Mouse (Mus musculus): ENCODE measurements around the gene Tbc1d22a. TPM values are rescaled to one million over a fixed set of nuclear protein-coding genes. Genes with fewer than 3 reads are reported as not detected.
A peak's percentile ranks its signal among the peaks of the same experiment; 100 is the strongest.
"Not testable (repeated sequence)": the region's sequence is repeated elsewhere in the genome, so short reads cannot be mapped to it uniquely, and the experiment has no call there.

Tbc1d22a gene
- polyA plus RNA-seq, 1 experiment from 2014 or later = 13.8 TPM

DNA sequence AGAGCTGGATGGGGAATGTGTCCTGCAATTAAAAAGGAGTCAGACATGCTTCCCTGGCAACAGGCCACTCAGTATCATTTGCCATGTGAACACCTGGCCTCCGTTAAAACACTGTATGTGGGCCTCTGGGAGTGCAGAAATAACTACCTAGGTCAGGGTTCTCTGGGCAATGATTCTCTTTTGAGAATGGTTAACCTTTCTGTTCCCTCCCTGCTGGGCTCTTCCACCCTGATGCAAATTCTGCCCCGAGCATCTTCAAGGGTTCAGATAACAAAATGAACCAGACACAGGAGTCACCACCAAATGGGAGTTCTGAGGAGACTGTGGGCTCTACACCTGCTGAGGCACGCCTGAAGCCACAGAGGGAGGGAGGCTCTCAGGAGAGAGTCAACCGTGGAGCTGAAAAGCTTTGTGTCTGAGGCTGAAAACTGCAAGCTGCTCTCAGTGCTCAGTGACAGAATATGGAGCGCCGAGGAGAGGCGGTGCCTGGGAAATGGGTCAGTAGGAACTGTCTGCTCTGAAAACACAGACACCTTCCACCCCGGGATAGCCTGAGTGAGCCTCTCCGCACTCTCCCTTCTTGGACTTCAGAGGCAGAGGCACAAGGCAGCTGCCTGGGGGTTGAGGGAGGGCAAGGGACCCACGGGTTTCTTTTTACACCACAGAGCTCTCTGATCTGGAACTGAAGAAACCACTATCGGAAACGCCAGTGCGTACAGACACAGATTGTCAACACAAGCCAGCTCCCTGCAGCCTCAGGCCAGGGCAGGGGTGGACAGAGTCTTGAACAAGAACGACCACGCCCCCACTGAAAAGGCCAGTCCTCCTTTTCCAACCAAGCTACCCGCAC is 40.9 kb upstream of the Tbc1d22a start:
- Histone ChIP-seq H3K36me3 (no peaks in the 10 kb centered on the region), H3K4me3 (replicated peaks) (no peak overlapping the region), H3K27me3 (no peaks in the 10 kb centered on the region), H3K4me1 (peaks cover 68% of the 10 kb centered on the region), H3K27ac (peak overlapping the region; percentile 66), H3K9me3 (replicated peaks) (no peaks in the 10 kb centered on the region), H3K9ac (no peak overlapping the region), H3K4me2 (peak overlapping the region; percentile 42)
- WGBS = 25% methylated on average over 16 of the region's 16 CpGs
- ATAC-seq (replicated peaks; ENCODE audit: low FRiP score) = 0 out of 2 replicates have a peak, but pooled peaks have one; percentile 27

GRCm38 (mm10) chr15:86175253-86176050 is 38.8 kb upstream of the Tbc1d22a start:
- Histone ChIP-seq H3K27ac (no peak overlapping the region), H3K36me3 (no peaks in the 10 kb centered on the region), H3K9me3 (replicated peaks) (no peaks in the 10 kb centered on the region), H3K27me3 (no peaks in the 10 kb centered on the region), H3K4me3 (replicated peaks) (no peak overlapping the region), H3K4me1 (peaks cover 51% of the 10 kb centered on the region), H3K4me2 (no peak overlapping the region), H3K9ac (no peak overlapping the region)
- 80% methylated on average over 3 of the region's 3 CpGs for WGBS
- no peak for ATAC-seq (replicated peaks; ENCODE audit: low FRiP score)

- 68% methylated on average over 10 of the region's 10 CpGs for WGBS
- ATAC-seq (replicated peaks; ENCODE audit: low FRiP score) = no peak
- peaks cover 44% of the 10 kb centered on the region for H3K4me1 ChIP-seq
- H3K4me2 ChIP-seq = no peak overlapping the region
- no peak overlapping the region for H3K4me3 ChIP-seq (replicated peaks)
- no peaks in the 10 kb centered on the region for H3K27me3 ChIP-seq
- H3K36me3 ChIP-seq = no peaks in the 10 kb centered on the region
- H3K27ac ChIP-seq = no peak overlapping the region
- no peaks in the 10 kb centered on the region for H3K9me3 ChIP-seq (replicated peaks)
- H3K9ac ChIP-seq = no peak overlapping the region
These were observed 38.1 kb upstream of the Tbc1d22a start for GRCm38 (mm10) chr15:86176166-86176565.

DNA sequence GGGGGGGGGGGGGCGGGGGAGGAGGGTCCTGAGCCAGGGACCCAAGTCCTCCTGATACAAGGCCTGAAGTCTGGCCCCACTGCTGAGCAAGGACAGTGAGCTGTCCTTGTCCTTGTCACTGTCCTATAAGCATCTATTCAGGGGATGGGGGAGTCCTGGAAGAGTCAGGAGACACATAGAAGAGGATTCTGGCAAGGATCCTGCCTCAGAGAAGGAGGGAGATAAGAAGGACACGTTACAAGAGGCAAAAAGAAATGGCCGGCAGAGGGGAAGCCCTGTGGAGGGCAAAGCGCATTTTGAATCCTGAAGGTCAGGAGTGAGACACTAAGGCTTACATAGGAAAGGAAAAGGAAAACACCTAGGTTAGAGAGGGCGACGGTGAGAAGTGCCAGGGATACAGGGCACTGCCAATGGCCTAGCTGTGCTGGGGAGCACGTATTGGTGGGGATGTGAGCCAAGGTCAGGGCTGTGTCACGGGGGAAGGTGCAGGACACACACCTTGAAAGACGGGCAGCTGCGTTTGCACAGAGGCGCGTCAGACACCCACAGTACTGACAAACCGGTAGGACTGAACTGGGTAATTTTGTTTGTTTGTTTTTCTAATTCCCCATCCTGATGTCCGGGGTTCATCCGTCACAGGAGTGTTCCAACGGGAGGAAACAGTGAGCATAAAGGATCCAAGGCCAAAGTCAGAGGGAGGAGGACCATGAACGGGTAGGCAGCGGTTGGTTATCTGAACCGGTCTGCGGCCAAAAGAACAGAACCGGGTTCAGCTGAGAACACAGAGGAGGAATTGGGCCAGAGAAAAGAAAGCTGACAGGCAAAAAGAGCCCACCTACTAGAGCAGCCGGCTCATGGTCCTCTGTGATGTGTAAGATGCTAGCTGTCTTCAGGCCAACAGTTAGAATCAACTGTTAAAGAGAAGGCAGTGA is 37.2 kb upstream of the Tbc1d22a start:
- WGBS = 68% methylated on average over 22 of the region's 22 CpGs
- Histone ChIP-seq H3K36me3 (no peaks in the 10 kb centered on the region), H3K9ac (no peak overlapping the region), H3K27ac (no peak overlapping the region), H3K4me3 (replicated peaks) (no peak overlapping the region), H3K9me3 (replicated peaks) (no peaks in the 10 kb centered on the region), H3K27me3 (no peaks in the 10 kb centered on the region), H3K4me1 (peaks cover 43% of the 10 kb centered on the region), H3K4me2 (no peak overlapping the region)
- no peak for ATAC-seq (replicated peaks; ENCODE audit: low FRiP score)

GRCm38 (mm10) chr15:86177703-86178251 is 36.5 kb upstream of the Tbc1d22a start:
- not testable (repeated sequence) for H3K27me3 ChIP-seq; H3K36me3 ChIP-seq; ATAC-seq (replicated peaks; ENCODE audit: low FRiP score); H3K4me2 ChIP-seq; H3K27ac ChIP-seq; H3K4me3 ChIP-seq (replicated peaks); H3K9ac ChIP-seq; H3K9me3 ChIP-seq (replicated peaks)
- 90% methylated on average over 2 of the region's 2 CpGs for WGBS
- H3K4me1 ChIP-seq = peaks cover 43% of the 10 kb centered on the region

DNA sequence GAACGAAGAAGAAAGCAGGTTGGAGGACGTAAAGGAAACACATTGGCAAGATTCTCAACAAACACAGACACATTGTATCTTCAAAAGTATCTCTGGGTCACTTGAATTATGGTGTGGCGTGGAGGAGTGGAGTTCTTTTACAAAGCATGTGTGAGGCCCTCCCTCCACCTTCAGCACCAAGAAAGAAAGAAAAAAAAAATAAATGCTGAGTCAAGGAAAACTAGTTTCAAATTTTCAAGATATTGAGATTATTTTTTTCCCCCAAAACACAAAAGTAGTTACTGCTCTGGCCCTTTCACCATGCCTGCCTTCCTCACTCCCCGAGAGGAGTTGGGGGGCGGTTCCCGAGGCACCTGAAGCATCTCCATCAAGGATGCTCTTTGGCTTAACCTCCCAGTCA is 35.7 kb upstream of the Tbc1d22a start:
- no peak for ATAC-seq (replicated peaks; ENCODE audit: low FRiP score)
- no peaks in the 10 kb centered on the region for H3K36me3 ChIP-seq
- 78% methylated on average over 6 of the region's 6 CpGs for WGBS
- H3K27ac ChIP-seq = no peak overlapping the region
- peaks cover 37% of the 10 kb centered on the region for H3K4me1 ChIP-seq
- H3K27me3 ChIP-seq = no peaks in the 10 kb centered on the region
- no peak overlapping the region for H3K4me2 ChIP-seq
- no peak overlapping the region for H3K4me3 ChIP-seq (replicated peaks)
- H3K9me3 ChIP-seq (replicated peaks) = no peaks in the 10 kb centered on the region
- H3K9ac ChIP-seq = no peak overlapping the region

DNA sequence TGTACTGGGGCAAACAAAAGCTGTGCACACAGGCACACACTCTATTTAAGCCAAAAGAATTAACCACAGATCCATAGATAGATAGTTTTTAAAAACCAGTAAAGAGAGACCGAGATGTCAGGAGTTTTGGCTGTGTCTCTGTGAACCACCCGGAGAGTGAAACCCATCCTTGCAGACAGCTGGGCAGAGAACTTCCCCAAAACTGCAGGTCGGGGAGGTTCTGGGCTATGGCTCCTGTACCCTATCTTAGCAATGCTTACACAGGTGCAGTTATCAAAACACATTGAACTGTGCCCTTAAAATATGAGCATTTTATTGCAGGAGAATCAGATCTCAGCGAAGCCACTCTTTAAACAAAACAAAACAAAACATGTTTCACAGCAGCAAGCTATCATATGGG is 33.8 kb upstream of the Tbc1d22a start:
- no peaks in the 10 kb centered on the region for H3K9me3 ChIP-seq (replicated peaks)
- H3K4me3 ChIP-seq (replicated peaks) = no peak overlapping the region
- no peaks in the 10 kb centered on the region for H3K36me3 ChIP-seq
- H3K4me2 ChIP-seq = no peak overlapping the region
- no peak overlapping the region for H3K9ac ChIP-seq
- peaks cover 35% of the 10 kb centered on the region for H3K4me1 ChIP-seq
- H3K27ac ChIP-seq = no peak overlapping the region
- WGBS = 61% methylated on average over 4 of the region's 4 CpGs
- ATAC-seq (replicated peaks; ENCODE audit: low FRiP score) = no peak
- no peaks in the 10 kb centered on the region for H3K27me3 ChIP-seq

DNA sequence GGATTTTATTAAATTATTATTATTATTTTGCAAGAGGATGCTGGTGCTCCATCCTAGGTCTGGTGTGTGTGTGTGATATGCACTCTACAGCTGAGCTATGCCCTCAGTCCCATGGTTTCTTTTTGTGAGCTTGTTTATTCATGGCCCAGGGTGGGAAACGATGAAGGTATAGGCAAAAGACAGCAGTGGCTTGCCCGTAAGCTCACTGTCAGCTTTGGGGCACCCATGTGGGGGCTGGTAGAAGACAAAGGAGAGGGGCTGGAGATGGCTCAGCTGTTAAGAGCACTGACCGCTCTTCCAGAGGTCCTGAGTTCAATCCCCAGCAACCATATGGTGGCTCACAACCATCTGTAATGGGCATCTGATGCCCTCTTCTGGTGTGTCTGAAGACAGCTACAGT is 32.9 kb upstream of the Tbc1d22a start:
- not testable (repeated sequence) for H3K9me3 ChIP-seq (replicated peaks); H3K9ac ChIP-seq; H3K27me3 ChIP-seq; H3K36me3 ChIP-seq; H3K4me3 ChIP-seq (replicated peaks); H3K27ac ChIP-seq; H3K4me2 ChIP-seq; ATAC-seq (replicated peaks; ENCODE audit: low FRiP score)
- WGBS = 89% methylated on average over 3 of the region's 3 CpGs
- H3K4me1 ChIP-seq = peaks cover 40% of the 10 kb centered on the region

GRCm38 (mm10) chr15:86181941-86182439 is 32.3 kb upstream of the Tbc1d22a start:
- Histone ChIP-seq H3K27me3 (peaks cover 7% of the 10 kb centered on the region; the same call in 1 of the 2 replicates), H3K4me3 (replicated peaks) (no peak overlapping the region), H3K4me2 (peak overlapping the region; percentile 19; the same call in 1 of the 2 replicates), H3K36me3 (no peaks in the 10 kb centered on the region), H3K4me1 (peaks cover 44% of the 10 kb centered on the region), H3K27ac (peak overlapping the region; percentile 23; the same call in 1 of the 2 replicates), H3K9me3 (replicated peaks) (no peaks in the 10 kb centered on the region), H3K9ac (no peak overlapping the region)
- no peak for ATAC-seq (replicated peaks; ENCODE audit: low FRiP score)
- 45% methylated on average over 11 of the region's 11 CpGs for WGBS

- H3K9ac ChIP-seq = no peak overlapping the region
- H3K27ac ChIP-seq = 0 out of 2 replicates have a peak overlapping the region, but pooled peaks have one; percentile 23
- no peak for ATAC-seq (replicated peaks; ENCODE audit: low FRiP score)
- H3K4me1 ChIP-seq = peaks cover 41% of the 10 kb centered on the region
- no peak overlapping the region for H3K4me3 ChIP-seq (replicated peaks)
- no peaks in the 10 kb centered on the region for H3K36me3 ChIP-seq
- H3K4me2 ChIP-seq = no peak overlapping the region
- WGBS = 61% methylated on average over 13 of the region's 13 CpGs
- H3K9me3 ChIP-seq (replicated peaks) = no peaks in the 10 kb centered on the region
- H3K27me3 ChIP-seq = peaks cover 7% of the 10 kb centered on the region; the same call in 1 of the 2 replicates
These were observed 31.6 kb upstream of the Tbc1d22a start for GRCm38 (mm10) chr15:86182646-86183045.

DNA sequence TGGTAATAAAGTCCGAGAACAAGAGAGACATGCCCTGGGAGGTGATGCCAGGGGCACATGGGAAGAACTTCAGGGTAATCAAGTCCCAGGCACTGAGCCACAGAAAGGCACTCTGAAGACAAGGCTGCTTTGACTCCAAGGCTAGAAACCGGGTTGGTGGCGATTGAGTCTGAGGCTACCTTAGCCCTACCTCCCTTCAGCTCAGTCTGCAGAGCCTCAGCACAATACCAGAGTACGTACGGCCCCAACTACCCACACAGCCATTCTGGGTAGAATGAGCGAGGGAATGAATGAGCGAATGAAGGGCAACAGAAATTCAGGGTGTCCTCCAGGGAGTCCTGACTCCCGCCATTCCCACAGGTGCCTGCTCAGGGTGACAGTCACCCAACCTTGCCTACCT is 30.8 kb upstream of the Tbc1d22a start:
- Histone ChIP-seq H3K4me3 (replicated peaks) (no peak overlapping the region), H3K4me1 (peaks cover 46% of the 10 kb centered on the region), H3K4me2 (no peak overlapping the region), H3K36me3 (no peaks in the 10 kb centered on the region), H3K27me3 (peaks cover 7% of the 10 kb centered on the region; the same call in 1 of the 2 replicates), H3K27ac (no peak overlapping the region), H3K9me3 (replicated peaks) (no peaks in the 10 kb centered on the region), H3K9ac (no peak overlapping the region)
- WGBS = 96% methylated on average over 8 of the region's 8 CpGs
- ATAC-seq (replicated peaks; ENCODE audit: low FRiP score) = no peak

Data from kidney, embryonic 15.5 days (tissue).